Mouse (Mus musculus) urinary bladder, adult 2 months (tissue): Measurements from ENCODE around the gene Slc5a6. TPM values are rescaled to one million over a fixed set of nuclear protein-coding genes. Genes with fewer than 3 reads are reported as not detected.

Experiments
- DNase-seq: peaks from one replicate; pipeline ENCODE4 v3.0.0; 2022; ENCODE audit warnings: low spot score
- polyA plus RNA-seq: library from polyadenylated mRNA; depleted of rRNA; stranded (reverse); fragments of >200 nt; gene quantifications from 2 replicates; pipeline ENCODE4 v1.2.3, GENCODE M21; 2012; rRNA removed

Gene Slc5a6
- polyA plus RNA-seq: 19.4 and 21.3 TPM in 2 replicates

GRCm38 (mm10) chr5:31048763-31049641 is at the start of gene Slc5a6:
TSS of gene Slc5a6 (minus strand) at chr5:31048924.
- DNase-seq: no peak

GRCm38 (mm10) chr5:31095711-31096480 is 47.2 kb upstream of the Slc5a6 start:
- DNase-seq: no peak

- DNase-seq: no peak
Observed at GRCm38 (mm10) chr5:31094799-31095691, 46.3 kb upstream of the Slc5a6 start.

GRCm38 (mm10) chr5:31094100-31094798 is 45.5 kb upstream of the Slc5a6 start:
- DNase-seq: no peak

GRCm38 (mm10) chr5:31093151-31094041 is 44.7 kb upstream of the Slc5a6 start:
- DNase-seq: no peak

GRCm38 (mm10) chr5:31092231-31092975 is 43.7 kb upstream of the Slc5a6 start:
- DNase-seq: no peak

- DNase-seq: no peak
Observed at GRCm38 (mm10) chr5:31087131-31087530, 38.4 kb upstream of the Slc5a6 start.

- no peak for DNase-seq
Observed at GRCm38 (mm10) chr5:31086606-31087005, 37.9 kb upstream of the Slc5a6 start.

- DNase-seq: no peak
Observed at GRCm38 (mm10) chr5:31083949-31084348, 35.2 kb upstream of the Slc5a6 start.

- DNase-seq: no peak
Observed at GRCm38 (mm10) chr5:31082935-31083625, 34.4 kb upstream of the Slc5a6 start.

GRCm38 (mm10) chr5:31082355-31082754 is 33.6 kb upstream of the Slc5a6 start:
- DNase-seq: no peak

GRCm38 (mm10) chr5:31081386-31081785 is 32.7 kb upstream of the Slc5a6 start:
- DNase-seq: no peak

GRCm38 (mm10) chr5:31080795-31081164 is 32.1 kb upstream of the Slc5a6 start:
- no peak for DNase-seq

- no peak for DNase-seq
Observed at GRCm38 (mm10) chr5:31080059-31080794, 31.5 kb upstream of the Slc5a6 start.

- DNase-seq: no peak
Observed at GRCm38 (mm10) chr5:31076346-31076745, 27.6 kb upstream of the Slc5a6 start.

GRCm38 (mm10) chr5:31073176-31073575 is 24.5 kb upstream of the Slc5a6 start:
- DNase-seq: no peak

- DNase-seq: no peak
Observed at GRCm38 (mm10) chr5:31071821-31072220, 23.1 kb upstream of the Slc5a6 start.

- DNase-seq: no peak
Observed at GRCm38 (mm10) chr5:31071059-31071458, 22.3 kb upstream of the Slc5a6 start.
